Mouse (Mus musculus) intestine, embryonic 16.5 days (tissue): Measurements from ENCODE around the gene Rassf3. TPM values are rescaled to one million over a fixed set of nuclear protein-coding genes. Genes with fewer than 3 reads are reported as not detected.
A peak's percentile ranks its signal among the peaks of the same experiment; 100 is the strongest.

ENCODE experiments used
- ATAC-seq: fragments of 200-750 bp; cut with Nextera tagmentation; 2 replicates; pipeline ENCODE4 v1.8.0; 2017; ENCODE audit warnings: moderate TSS enrichment, moderate library complexity
- H3K27ac ChIP-seq: fragments of 300-500 bp; sonication (generic); 2 replicates; pipeline ENCODE4 v1.5.1; 2014; ENCODE audit warnings: mild to moderate bottlenecking, low read length
- H3K27me3 ChIP-seq: fragments of 300-500 bp; sonication (generic); replicated peaks from 2 replicates; pipeline ENCODE4 v1.6.1; 2014; ENCODE audit warnings: low read length, control low read depth, mixed read lengths; ENCODE audit not compliant: control insufficient read depth, insufficient read depth
- H3K36me3 ChIP-seq: fragments of 300-500 bp; sonication (generic); 2 replicates; pipeline ENCODE4 v1.6.1; 2014; ENCODE audit warnings: low read length, control low read depth; ENCODE audit not compliant: control insufficient read depth, insufficient read depth
- H3K4me1 ChIP-seq: fragments of 300-500 bp; sonication (generic); 2 replicates; pipeline ENCODE4 v1.6.1; 2014; ENCODE audit warnings: low read length, control low read depth, mixed read lengths; ENCODE audit not compliant: control insufficient read depth, insufficient read depth
- H3K4me2 ChIP-seq: fragments of 300-500 bp; sonication (generic); 2 replicates; pipeline ENCODE4 v1.6.1; 2014; ENCODE audit warnings: low read depth, low read length, control low read depth
- H3K4me3 ChIP-seq: fragments of 300-500 bp; sonication (generic); 2 replicates; pipeline ENCODE4 v1.5.1; 2014; ENCODE audit warnings: mild to moderate bottlenecking, low read length
- H3K9ac ChIP-seq: fragments of 300-500 bp; sonication (generic); 2 replicates; pipeline ENCODE4 v1.6.1; 2014; ENCODE audit warnings: low read depth, low read length
- H3K9me3 ChIP-seq: fragments of 300-500 bp; sonication (generic); 2 replicates; pipeline ENCODE4 v1.6.1; 2016; ENCODE audit warnings: low read length, control low read depth; ENCODE audit not compliant: control insufficient read depth
- WGBS: fragments of 180-500 bp; shearing (Covaris S2); extraction: QIAGEN DNeasy Blood & Tissue Kit; methylation state at CpG from one replicate; pipeline ENCODE4 v1.1.7; 2014; 5-methylcytosine and 5-hydroxymethylcytosine counted together
- polyA plus RNA-seq: library from polyadenylated mRNA; unstranded; fragments of >200 nt; fragmentation: Nextera tagmentation; extraction: Ambion mirVana; gene quantifications from 2 replicates; pipeline ENCODE4 v1.2.1, GENCODE M21; 2015

Gene Rassf3
- polyA plus RNA-seq, 1 experiment from 2014 or later: 15.7 TPM

DNA sequence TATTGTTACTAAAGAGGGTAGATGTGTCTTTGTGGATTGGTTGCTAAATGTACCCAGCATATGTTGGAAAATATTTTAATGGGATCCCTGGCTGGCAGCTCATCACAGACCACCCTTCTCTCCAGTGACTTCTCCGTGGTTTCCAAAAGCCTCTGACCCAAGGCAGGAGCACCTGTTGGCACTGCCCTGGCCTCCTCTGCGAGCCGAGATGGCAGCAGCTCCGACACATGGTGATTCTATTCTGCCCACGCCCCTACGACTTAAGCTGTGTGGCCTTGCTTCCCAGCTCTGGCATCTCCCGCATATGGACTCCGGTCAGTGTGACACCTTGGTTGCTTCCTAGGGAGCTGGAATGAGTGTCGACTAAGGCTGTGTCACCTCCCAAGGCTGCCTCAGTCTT lies 73.0 kb downstream of the Rassf3 start:
- H3K9ac ChIP-seq: no peak overlapping the region
- H3K4me3 ChIP-seq: no peak overlapping the region
- H3K36me3 ChIP-seq: no peaks in the 10 kb centered on the region
- no peaks in the 10 kb centered on the region for H3K9me3 ChIP-seq
- no peak for ATAC-seq
- H3K4me1 ChIP-seq: no peaks in the 10 kb centered on the region
- no peak overlapping the region for H3K27ac ChIP-seq
- WGBS: 69% methylated on average over 9 of the region's 9 CpGs
- H3K27me3 ChIP-seq: no peaks in the 10 kb centered on the region
- no peak overlapping the region for H3K4me2 ChIP-seq

DNA sequence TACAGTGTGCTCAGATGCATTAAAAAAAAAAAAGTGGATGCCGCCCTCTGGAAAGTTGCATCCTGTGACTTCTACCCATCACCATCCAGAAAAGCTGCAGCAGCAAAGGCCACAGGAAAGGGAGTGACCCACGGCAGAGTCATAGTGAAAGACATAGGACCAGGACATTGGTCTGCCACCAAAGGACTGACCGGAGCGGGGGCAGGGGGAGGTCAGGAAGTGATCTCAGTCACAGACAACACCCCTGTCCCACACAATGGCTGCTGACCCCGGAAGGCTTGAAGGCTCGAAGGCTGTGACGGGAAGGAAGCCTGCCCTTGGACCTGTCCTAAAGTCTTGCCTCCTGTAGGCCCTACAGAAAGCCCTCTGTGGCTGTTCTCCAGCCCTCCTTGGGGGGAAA lies 75.1 kb downstream of the Rassf3 start:
- 73% methylated on average over 7 of the region's 7 CpGs for WGBS
- Histone ChIP-seq H3K4me1 (no peaks in the 10 kb centered on the region), H3K36me3 (no peaks in the 10 kb centered on the region), H3K4me3 (no peak overlapping the region), H3K9me3 (no peaks in the 10 kb centered on the region), H3K27me3 (no peaks in the 10 kb centered on the region), H3K9ac (no peak overlapping the region), H3K27ac (no peak overlapping the region), H3K4me2 (no peak overlapping the region)
- no peak for ATAC-seq

DNA sequence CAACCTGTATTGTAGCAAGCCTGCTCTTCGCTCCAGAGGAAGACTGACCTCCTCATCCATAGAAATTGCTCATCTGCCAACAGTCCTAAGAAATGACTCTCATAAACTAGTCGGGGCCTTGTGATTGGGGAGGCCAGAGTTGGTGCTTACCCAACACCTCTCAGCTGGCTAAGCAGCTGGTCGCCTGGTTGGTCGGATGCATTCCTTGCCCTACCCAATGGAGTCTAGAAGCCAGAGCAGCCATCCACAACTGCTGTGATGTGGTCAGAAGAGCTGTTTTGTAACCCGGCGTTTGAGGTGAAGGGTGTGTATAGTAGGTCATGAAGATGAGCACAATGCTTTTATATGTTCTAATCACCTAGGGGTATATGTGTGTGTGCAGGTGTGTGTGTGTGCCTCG lies 77.5 kb downstream of the Rassf3 start:
- Histone ChIP-seq H3K36me3 (peaks cover 2% of the 10 kb centered on the region; the same call in 1 of the 2 replicates), H3K4me1 (no peaks in the 10 kb centered on the region), H3K9me3 (no peaks in the 10 kb centered on the region), H3K4me2 (no peak overlapping the region), H3K27ac (no peak overlapping the region), H3K9ac (no peak overlapping the region), H3K27me3 (no peaks in the 10 kb centered on the region), H3K4me3 (no peak overlapping the region)
- WGBS: 87% methylated on average over 7 of the region's 7 CpGs
- ATAC-seq: no peak

DNA sequence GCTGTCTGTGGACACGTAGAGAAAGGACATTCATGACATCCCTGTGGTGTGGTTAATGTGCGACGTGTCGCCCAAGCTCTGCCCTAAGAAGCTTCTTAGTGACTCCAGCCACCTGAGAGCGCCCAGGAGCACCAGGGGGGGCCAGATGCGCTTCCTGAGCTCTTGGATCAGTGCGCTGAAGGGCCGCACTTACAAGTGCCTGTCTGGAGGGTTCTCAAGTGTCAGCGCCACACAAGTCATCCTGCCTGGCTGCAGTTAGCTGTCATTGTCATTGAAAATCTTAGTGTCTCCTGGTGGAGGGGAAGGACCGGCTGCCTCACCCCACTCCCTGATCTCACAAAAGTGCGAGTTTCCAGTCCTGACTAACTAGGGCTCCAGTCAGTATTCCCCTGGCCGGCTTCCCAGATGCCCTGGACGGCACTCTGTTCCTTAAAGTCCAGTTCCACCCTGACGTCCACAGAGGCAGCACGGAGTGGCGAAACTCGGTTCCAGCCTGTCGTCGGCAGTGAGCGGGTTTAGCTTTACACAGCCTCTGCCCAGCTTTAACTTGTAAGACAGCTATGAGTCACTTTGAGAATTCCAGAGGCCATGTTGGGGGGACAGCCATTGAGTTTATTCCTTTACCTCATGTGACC lies 80.5 kb downstream of the Rassf3 start:
- H3K4me3 ChIP-seq: no peak overlapping the region
- H3K9ac ChIP-seq: no peak overlapping the region
- H3K4me1 ChIP-seq: no peaks in the 10 kb centered on the region
- ATAC-seq: no peak
- H3K4me2 ChIP-seq: no peak overlapping the region
- no peak overlapping the region for H3K27ac ChIP-seq
- H3K27me3 ChIP-seq: no peaks in the 10 kb centered on the region
- no peaks in the 10 kb centered on the region for H3K9me3 ChIP-seq
- H3K36me3 ChIP-seq: peaks cover 5% of the 10 kb centered on the region; the same call in 1 of the 2 replicates
- WGBS: 81% methylated on average over 20 of the region's 20 CpGs

DNA sequence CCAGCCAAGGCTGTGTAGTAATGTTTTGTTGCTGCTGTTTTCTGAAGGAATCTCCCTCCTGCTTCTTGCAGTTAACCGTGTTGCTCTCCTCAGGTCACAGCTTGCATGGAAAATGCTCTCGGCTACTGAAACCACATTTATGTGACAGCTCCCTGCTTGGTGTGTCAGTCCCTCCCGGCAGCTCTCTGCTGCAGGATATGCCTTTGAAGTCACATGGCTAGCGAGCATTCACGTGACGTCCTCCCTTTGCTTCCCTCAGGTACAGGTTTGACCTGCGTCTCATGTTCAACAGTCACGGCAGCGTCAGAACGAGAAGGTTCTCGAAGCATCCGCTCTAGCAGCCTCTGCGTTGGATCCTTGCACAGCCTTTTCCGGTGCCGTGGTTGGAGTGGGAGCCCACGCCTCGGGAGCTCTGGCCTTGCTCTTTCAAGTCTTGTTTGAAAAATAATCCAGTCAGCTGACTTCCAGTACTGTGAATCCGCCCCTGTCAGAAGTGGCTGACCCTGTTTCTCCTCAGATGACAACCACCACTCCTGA lies 81.3 kb downstream of the Rassf3 start:
- ATAC-seq: no peak
- WGBS: 81% methylated on average over 18 of the region's 18 CpGs
- no peak overlapping the region for H3K4me2 ChIP-seq
- H3K27ac ChIP-seq: no peak overlapping the region
- H3K36me3 ChIP-seq: peaks cover 9% of the 10 kb centered on the region; the same call in 1 of the 2 replicates
- no peaks in the 10 kb centered on the region for H3K4me1 ChIP-seq
- H3K9me3 ChIP-seq: no peaks in the 10 kb centered on the region
- H3K27me3 ChIP-seq: no peaks in the 10 kb centered on the region
- no peak overlapping the region for H3K4me3 ChIP-seq
- no peak overlapping the region for H3K9ac ChIP-seq

DNA sequence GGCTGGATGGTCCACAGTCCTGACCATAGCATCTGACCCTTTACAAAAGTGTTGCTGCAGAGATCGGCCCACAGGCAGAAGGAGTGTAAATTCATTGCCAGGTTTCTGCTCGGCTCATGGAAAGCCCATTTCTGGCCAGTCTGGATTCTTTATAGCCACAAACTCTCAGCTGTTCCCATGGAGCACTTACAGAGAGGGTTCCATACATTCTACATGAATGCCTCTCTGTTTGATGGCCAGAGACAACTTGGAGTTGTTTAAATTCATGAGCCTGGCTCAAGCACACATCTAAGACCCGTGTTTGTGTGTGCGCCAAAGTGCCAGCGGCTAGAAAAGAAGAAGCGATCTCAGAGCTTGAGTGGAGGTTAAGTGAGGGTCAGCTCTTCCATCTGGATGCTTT lies 81.9 kb downstream of the Rassf3 start:
- ATAC-seq: no peak
- Histone ChIP-seq H3K4me3 (no peak overlapping the region), H3K36me3 (peaks cover 12% of the 10 kb centered on the region; the same call in 1 of the 2 replicates), H3K4me2 (no peak overlapping the region), H3K9me3 (no peaks in the 10 kb centered on the region), H3K27ac (no peak overlapping the region), H3K27me3 (no peaks in the 10 kb centered on the region), H3K4me1 (no peaks in the 10 kb centered on the region), H3K9ac (no peak overlapping the region)
- WGBS: 59% methylated on average over 6 of the region's 6 CpGs

DNA sequence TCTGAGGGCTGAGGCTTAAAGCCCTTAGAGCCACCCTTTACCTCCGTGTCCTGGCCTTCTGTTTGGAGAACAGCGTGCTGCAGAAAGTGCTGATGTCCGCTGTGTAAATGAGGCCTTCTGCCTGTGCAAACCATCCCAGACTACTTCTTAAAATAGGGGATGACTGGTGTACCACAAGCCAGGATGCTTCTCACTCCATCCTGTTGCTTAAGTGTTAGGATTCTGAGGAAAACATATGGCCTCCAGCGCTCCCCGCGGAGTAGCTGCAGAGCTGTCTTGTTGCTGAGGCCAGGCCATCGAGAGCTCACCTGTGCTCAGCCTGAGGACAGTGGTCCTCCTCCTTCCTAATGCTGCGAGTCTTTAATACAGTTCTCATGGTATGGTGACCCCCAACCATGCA lies 84.2 kb downstream of the Rassf3 start:
- WGBS: 89% methylated on average over 8 of the region's 8 CpGs
- Histone ChIP-seq H3K4me3 (no peak overlapping the region), H3K36me3 (peaks cover 17% of the 10 kb centered on the region; the same call in 1 of the 2 replicates), H3K4me2 (no peak overlapping the region), H3K9me3 (no peaks in the 10 kb centered on the region), H3K27me3 (no peaks in the 10 kb centered on the region), H3K4me1 (no peaks in the 10 kb centered on the region), H3K27ac (no peak overlapping the region), H3K9ac (no peak overlapping the region)
- ATAC-seq: no peak

DNA sequence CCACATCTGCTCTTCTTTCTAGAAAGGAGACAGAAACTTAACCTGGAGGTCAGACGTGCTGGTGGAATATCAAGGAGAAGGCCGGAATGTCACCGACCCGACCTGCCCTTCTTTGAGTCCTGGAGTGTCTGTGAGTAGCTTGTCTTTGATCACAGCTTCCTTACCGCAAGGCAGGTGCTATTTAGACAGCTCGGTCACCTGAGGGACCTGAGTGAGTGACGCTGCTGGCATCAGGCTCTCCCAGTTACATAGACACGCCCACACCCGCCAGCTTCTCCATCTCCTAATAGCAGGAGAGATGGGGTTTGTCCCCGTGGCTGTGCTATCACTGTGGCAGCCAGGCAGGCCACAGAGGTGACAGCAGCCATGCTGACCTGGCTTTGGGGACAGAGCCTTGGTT lies 85.5 kb downstream of the Rassf3 start:
- no peak overlapping the region for H3K4me3 ChIP-seq
- WGBS: 75% methylated on average over 10 of the region's 10 CpGs
- H3K27ac ChIP-seq: no peak overlapping the region
- no peaks in the 10 kb centered on the region for H3K27me3 ChIP-seq
- peaks cover 11% of the 10 kb centered on the region for H3K4me1 ChIP-seq
- H3K9ac ChIP-seq: no peak overlapping the region
- H3K9me3 ChIP-seq: no peaks in the 10 kb centered on the region
- peaks cover 17% of the 10 kb centered on the region; the same call in 1 of the 2 replicates for H3K36me3 ChIP-seq
- H3K4me2 ChIP-seq: no peak overlapping the region
- ATAC-seq: no peak

DNA sequence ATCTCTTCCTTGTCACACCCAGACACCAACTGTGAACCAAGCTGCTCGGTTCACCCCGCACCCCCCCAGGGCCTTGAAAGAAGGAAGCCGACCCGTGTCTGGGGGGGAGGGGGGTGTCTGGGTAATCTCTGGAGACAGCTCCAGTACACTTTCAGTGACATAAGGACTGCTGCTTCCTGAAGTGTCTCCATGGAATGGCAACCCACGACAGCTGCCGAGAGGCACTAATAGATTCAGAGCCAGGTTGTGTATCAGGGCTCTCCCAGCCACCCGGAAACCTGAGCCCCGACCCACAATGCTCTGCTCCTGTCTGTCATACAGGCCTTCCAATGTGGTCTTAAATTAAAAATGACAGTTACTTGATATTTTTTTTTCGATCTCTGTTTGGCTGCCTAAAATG lies 89.8 kb downstream of the Rassf3 start:
- H3K36me3 ChIP-seq: peaks cover 21% of the 10 kb centered on the region; the same call in 1 of the 2 replicates
- no peaks in the 10 kb centered on the region for H3K27me3 ChIP-seq
- WGBS: 41% methylated on average over 9 of the region's 9 CpGs
- 0 out of 2 replicates have a peak overlapping the region, but pooled peaks have one; percentile 15 for H3K9ac ChIP-seq
- no peak overlapping the region for H3K4me2 ChIP-seq
- no peaks in the 10 kb centered on the region for H3K9me3 ChIP-seq
- H3K4me3 ChIP-seq: no peak overlapping the region
- ATAC-seq: no peak
- H3K27ac ChIP-seq: peak overlapping the region; percentile 52
- peaks cover 14% of the 10 kb centered on the region for H3K4me1 ChIP-seq
